Mouse (Mus musculus): ENCODE results near the gene Ell2. TPM values are rescaled to one million over a fixed set of nuclear protein-coding genes. Genes with fewer than 3 reads are reported as not detected.
A peak's percentile ranks its signal among the peaks of the same experiment; 100 is the strongest.

The Ell2 gene
- 49.5 and 61.5 TPM in 2 replicates for polyA plus RNA-seq (2012)

GRCm38 (mm10) chr13:75706457-75706856, at the start of gene Ell2:
Gene Ell2, plus strand, starts transcription at chr13:75706757.
- TF ChIP-seq GATA1 (IDR thresholded peaks at IDR 0.05; ENCODE audit: low read length), result no peak

- no peak for TF ChIP-seq GATA1 (IDR thresholded peaks at IDR 0.05; ENCODE audit: low read length)
Measured at GRCm38 (mm10) chr13:75685438-75685837, 21.1 kb upstream of the Ell2 start.

GRCm38 (mm10) chr13:75686995-75687394, 19.6 kb upstream of the Ell2 start:
- TF ChIP-seq GATA1 (IDR thresholded peaks at IDR 0.05; ENCODE audit: low read length), result peak; percentile 89

- TF ChIP-seq GATA1 (IDR thresholded peaks at IDR 0.05; ENCODE audit: low read length), result no peak
Measured at GRCm38 (mm10) chr13:75691625-75692024, 14.9 kb upstream of the Ell2 start.

- no peak for TF ChIP-seq GATA1 (IDR thresholded peaks at IDR 0.05; ENCODE audit: low read length)
Measured at GRCm38 (mm10) chr13:75693081-75693480, 13.5 kb upstream of the Ell2 start.

DNA sequence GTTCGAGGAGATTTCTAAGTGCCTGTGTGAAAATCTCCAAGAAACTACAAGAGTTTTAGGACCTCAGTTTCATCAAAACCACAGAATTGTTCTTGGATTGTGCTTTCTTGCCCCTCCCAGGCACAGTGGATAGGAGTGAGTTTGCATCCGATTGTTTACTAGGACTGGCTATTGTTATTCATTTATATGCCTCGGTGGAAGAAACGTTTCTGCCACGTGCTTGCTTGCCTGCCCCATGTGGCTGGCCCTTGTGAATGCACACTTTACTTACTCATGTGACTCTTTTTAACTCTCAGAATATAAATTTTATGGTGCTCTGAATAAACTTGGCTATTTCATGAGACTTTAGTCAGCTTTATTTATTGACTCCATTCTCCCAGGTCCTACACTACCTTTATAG, 3.7 kb upstream of the Ell2 start:
- no peak for TF ChIP-seq GATA1 (IDR thresholded peaks at IDR 0.05; ENCODE audit: low read length)

- TF ChIP-seq GATA1 (IDR thresholded peaks at IDR 0.05; ENCODE audit: low read length), result no peak
Measured at GRCm38 (mm10) chr13:75706882-75707816, 592 bp downstream of the Ell2 start.

DNA sequence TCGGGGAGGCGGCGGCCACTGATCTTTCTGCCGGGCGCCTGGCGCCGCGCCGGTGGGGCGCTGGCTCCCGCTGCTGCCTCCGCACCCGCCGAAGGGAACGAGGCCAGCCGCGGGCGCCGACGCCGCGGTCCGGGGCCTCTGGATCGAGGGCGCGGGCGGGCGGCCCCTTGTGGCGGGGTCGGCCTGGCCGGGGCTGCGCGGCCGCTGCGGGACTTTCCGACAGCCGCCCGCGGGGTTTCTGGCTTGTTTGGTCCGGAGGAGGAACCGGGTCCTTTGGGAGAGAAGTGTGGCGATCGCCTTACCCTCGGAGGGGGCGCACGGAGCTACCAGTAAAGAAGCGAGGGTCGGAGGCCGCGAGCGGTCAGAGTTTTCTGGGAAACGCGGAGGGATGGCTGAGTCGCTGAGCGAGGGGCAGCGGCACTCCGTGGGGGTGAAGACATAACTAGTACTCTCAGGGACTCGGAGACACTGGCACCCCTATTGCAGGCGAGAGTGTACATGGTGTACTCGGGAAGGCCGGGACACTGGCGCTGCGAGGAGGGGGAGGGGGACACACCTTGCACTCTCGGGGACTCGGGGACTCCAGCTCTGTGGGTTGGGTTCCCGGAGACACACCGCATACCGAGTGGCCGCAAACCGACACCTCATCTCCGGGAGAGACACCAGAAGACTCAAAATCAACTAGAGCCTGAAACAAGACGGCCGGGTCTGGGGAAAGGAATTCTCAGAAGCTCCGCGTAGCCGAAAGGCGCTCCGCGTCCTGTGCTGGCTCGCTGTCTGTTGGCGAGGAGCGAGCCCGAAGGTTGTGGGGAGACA, 1.5 kb downstream of the Ell2 start:
- TF ChIP-seq GATA1 (IDR thresholded peaks at IDR 0.05; ENCODE audit: low read length), result no peak

DNA sequence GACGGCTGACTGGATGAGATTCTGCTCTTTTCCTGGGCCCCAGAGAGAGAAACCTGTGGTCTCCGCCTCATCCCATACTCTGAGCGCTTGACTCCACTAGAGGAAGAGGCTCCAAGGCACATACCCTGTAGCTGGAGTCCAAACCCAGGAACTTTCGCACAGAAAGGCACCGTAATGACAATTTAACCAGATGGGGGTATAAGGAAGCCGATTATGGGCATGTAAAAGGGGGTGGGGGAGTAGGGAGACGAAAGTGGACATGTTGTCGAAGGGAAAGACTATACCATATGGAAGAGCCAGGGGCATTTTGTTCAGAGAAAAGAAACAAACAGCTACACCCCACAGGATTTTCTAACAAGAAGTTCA, 2.1 kb downstream of the Ell2 start:
- no peak for TF ChIP-seq GATA1 (IDR thresholded peaks at IDR 0.05; ENCODE audit: low read length)

DNA sequence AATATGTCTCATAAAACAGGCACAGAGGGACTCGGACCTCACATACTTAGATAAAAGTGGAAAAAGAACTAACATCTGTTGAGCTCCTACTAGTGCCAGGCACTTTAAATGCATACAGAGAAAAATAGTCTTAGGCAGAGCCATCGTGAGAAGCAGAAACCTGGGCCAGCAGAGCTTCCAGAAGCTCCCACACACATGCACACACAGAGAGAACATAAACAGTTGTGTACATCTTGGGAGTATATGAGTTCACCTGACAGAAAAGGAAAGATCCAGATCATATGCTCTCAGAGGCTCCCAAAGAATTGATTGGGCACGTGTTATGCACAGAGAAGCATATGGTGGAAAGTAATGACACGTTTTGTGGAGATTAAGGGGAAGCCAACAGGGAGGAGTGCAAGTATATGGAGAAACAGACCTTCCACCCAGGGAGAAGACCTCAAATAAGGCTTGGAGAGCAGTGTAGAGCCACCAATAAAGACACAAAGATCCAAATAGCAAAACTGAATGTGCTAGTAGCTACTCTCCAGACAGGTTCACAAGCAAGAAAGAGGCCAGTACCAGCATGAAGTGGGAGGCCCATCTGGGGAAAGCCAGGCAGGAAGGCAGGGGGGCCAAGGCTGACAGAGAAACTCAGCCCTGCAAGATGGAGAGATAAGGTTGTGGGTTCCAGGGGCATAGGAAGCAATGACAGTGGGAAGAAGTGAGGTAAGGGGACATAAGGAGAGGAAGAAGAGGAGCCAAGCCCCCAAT, 2.6 kb downstream of the Ell2 start:
- no peak for TF ChIP-seq GATA1 (IDR thresholded peaks at IDR 0.05; ENCODE audit: low read length)

- TF ChIP-seq GATA1 (IDR thresholded peaks at IDR 0.05; ENCODE audit: low read length), result no peak
Measured at GRCm38 (mm10) chr13:75710152-75710551, 3.6 kb downstream of the Ell2 start.

DNA sequence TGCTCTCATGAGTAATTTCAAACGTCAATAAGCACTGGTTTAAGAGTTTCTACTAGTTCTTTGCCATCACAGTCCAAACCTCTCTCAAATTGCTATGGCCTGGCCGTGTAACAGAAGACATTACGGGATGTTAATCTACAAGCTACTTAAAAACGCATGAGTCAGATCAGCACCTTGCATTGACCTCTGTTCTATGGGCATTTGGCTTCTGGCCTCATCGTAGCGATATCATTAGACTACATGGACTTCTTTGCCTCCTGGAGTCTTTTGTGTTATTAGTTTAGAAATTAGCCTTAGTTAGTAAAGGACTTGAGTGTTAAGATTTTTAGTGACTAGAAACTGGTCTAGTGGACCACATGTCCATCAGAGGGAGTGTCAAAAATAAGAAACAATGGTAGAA, 7.8 kb downstream of the Ell2 start:
- no peak for TF ChIP-seq GATA1 (IDR thresholded peaks at IDR 0.05; ENCODE audit: low read length)

DNA sequence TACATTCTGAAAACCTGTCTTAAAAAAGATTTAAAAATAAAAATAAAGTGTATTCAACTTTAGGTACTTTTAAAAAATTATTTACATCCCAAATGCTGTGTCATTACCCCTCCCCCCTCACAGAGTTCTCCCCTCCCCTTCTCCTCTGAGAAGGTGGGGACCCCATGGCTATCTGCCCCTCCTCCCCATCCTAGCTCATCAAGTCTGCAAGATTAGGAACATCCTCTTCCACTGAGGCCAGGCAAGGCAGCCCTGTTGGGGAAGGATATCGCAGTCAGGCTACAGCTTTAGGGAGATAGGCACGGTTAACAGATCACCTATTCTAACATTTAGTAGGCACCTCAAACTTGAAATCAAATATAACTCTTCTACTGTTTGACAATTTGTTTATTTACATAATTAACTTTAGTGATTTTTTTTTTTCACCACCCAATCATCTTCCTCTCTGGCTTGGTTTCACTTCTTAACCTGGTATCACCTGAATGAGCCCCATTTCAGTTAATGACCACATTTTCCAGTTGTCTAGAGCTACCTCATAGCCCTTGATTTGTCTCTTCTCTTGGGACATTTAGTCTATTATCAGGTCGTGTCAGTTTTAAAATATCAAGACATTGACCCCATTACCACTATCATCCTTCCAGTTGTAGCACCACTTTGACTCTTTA, 11.2 kb downstream of the Ell2 start:
- no peak for TF ChIP-seq GATA1 (IDR thresholded peaks at IDR 0.05; ENCODE audit: low read length)

DNA sequence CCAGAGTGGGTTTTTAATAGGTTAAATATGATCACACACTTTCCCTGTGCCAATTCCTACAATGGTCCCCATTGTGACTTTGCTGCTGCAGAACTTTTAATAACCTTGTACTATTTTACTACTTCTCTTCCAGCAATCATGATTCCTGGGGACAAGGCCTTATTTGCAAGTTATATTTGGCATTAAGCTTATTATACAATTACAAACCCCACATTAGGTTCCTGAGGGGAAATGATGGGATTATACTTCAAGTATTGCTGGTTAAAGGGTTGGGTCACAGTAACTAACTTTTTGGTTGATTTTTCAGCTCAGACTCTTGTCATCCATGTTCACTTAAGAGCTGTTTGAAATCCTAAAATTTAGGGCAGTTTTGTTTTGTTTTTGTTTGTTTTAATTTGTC, 11.8 kb downstream of the Ell2 start:
- TF ChIP-seq GATA1 (IDR thresholded peaks at IDR 0.05; ENCODE audit: low read length), result no peak

DNA sequence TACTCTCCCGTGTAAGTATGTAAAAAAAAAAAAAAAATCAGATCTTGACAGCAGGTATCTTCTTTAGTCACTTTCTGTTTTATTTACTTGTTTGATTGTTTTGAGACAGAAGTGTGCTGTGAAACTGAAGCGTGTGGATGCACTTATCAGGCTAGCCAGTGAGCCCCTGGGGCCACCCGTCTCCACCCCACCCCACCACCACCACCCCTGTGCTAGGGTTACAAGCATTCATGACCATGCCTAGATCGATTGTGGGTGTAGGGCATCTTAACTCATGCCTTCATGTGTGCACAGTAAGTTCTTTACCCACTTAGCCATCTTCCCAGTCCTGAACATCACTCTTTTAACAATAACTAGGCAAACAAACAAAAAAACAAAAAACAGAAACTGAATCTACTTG, 13.1 kb downstream of the Ell2 start:
- TF ChIP-seq GATA1 (IDR thresholded peaks at IDR 0.05; ENCODE audit: low read length), result no peak

Measured in G1E-ER4 (cell line).